Mouse (Mus musculus) stomach, embryonic 14.5 days (tissue): Measurements from ENCODE around the gene Slc1a2. TPM values are rescaled to one million over a fixed set of nuclear protein-coding genes. Genes with fewer than 3 reads are reported as not detected.
A peak's percentile ranks its signal among the peaks of the same experiment; 100 is the strongest.

Experiments used
- ATAC-seq: fragments of 200-750 bp; cut with Nextera tagmentation; 2 replicates; pipeline ENCODE4 v1.8.0; 2017; ENCODE audit warnings: low read depth, moderate TSS enrichment; ENCODE audit not compliant: insufficient number of reproducible peaks, insufficient read depth, low FRiP score
- H3K27ac ChIP-seq: fragments of 300-500 bp; sonication (generic); 2 replicates; pipeline ENCODE4 v1.5.1; 2014; ENCODE audit warnings: mild to moderate bottlenecking, low read length, moderate library complexity, mixed read lengths
- H3K27me3 ChIP-seq: fragments of 300-500 bp; sonication (generic); 2 replicates; pipeline ENCODE4 v1.6.1; 2014; ENCODE audit warnings: low read length, control low read depth, mixed read lengths; ENCODE audit not compliant: control insufficient read depth, insufficient read depth
- H3K36me3 ChIP-seq: fragments of 300-500 bp; sonication (generic); 2 replicates; pipeline ENCODE4 v1.6.1; 2014; ENCODE audit warnings: mild to moderate bottlenecking, control low read depth, low read length, moderate library complexity, mixed read lengths; ENCODE audit not compliant: control insufficient read depth, insufficient read depth
- H3K4me1 ChIP-seq: fragments of 300-500 bp; sonication (generic); 2 replicates; pipeline ENCODE4 v1.6.1; 2014; ENCODE audit warnings: low read length, control low read depth, mixed read lengths; ENCODE audit not compliant: control insufficient read depth, insufficient read depth
- H3K4me2 ChIP-seq: fragments of 300-500 bp; sonication (generic); replicated peaks from 2 replicates; pipeline ENCODE4 v1.6.1; 2014; ENCODE audit warnings: low read depth, low read length, control low read depth
- H3K4me3 ChIP-seq: fragments of 300-500 bp; sonication (generic); 2 replicates; pipeline ENCODE4 v1.5.1; 2014; ENCODE audit warnings: low read depth, low read length, control low read depth
- H3K9ac ChIP-seq: fragments of 300-500 bp; sonication (generic); replicated peaks from 2 replicates; pipeline ENCODE4 v1.6.1; 2014; ENCODE audit warnings: low read depth, mild to moderate bottlenecking, control low read depth, low read length, moderate library complexity, mixed read lengths
- H3K9me3 ChIP-seq: fragments of 300-500 bp; sonication (generic); 2 replicates; pipeline ENCODE4 v1.6.1; 2016; ENCODE audit warnings: low read depth, low read length, control low read depth; ENCODE audit not compliant: control insufficient read depth
- WGBS: fragments of 180-500 bp; shearing (Covaris S2); extraction: QIAGEN DNeasy Blood & Tissue Kit; methylation state at CpG from one replicate; pipeline ENCODE4 v1.1.7; 2014; 5-methylcytosine and 5-hydroxymethylcytosine counted together
- polyA plus RNA-seq: library from polyadenylated mRNA; unstranded; fragments of >200 nt; fragmentation: Nextera tagmentation; extraction: Ambion mirVana; gene quantifications from 2 replicates; pipeline ENCODE4 v1.2.1, GENCODE M21; 2014

The Slc1a2 gene
- polyA plus RNA-seq: 1.0 and 1.3 TPM in 2 replicates

- no peaks in the 10 kb centered on the region for H3K9me3 ChIP-seq
- H3K4me1 ChIP-seq: no peaks in the 10 kb centered on the region
- H3K27ac ChIP-seq: no peak within 1 kb of the TSS
- WGBS: under 1% methylated on average over 20 of the region's 20 CpGs
- H3K4me3 ChIP-seq: peak within 1 kb of the TSS; percentile 62
- H3K27me3 ChIP-seq: peaks cover 8% of the 10 kb centered on the region
- peak; percentile 60; the same call in 1 of the 2 replicates for ATAC-seq
- H3K4me2 ChIP-seq: peak within 1 kb of the TSS; percentile 99
- peak within 1 kb of the TSS; percentile 7 for H3K9ac ChIP-seq
- no peaks in the 10 kb centered on the region for H3K36me3 ChIP-seq
These were observed at the start of gene Slc1a2 for GRCm38 (mm10) chr2:102658163-102658660. Slc1a2 (plus strand) TSS chr2:102658659.

- Histone ChIP-seq H3K4me2 (no peak overlapping the region), H3K4me1 (no peaks in the 10 kb centered on the region), H3K36me3 (no peaks in the 10 kb centered on the region; the same call in 1 of the 2 replicates), H3K27me3 (no peaks in the 10 kb centered on the region), H3K27ac (no peak overlapping the region), H3K9me3 (no peaks in the 10 kb centered on the region), H3K4me3 (no peak overlapping the region), H3K9ac (no peak overlapping the region)
- WGBS: 94% methylated on average over 4 of the region's 4 CpGs
- no peak for ATAC-seq
These were observed 48.0 kb upstream of the Slc1a2 start for GRCm38 (mm10) chr2:102610485-102610884.

GRCm38 (mm10) chr2:102616637-102617036 lies 41.8 kb upstream of the Slc1a2 start:
- Histone ChIP-seq H3K4me1 (no peaks in the 10 kb centered on the region), H3K27me3 (no peaks in the 10 kb centered on the region), H3K4me2 (no peak overlapping the region), H3K9ac (no peak overlapping the region), H3K9me3 (no peaks in the 10 kb centered on the region), H3K4me3 (no peak overlapping the region), H3K27ac (no peak overlapping the region), H3K36me3 (no peaks in the 10 kb centered on the region)
- 77% methylated on average over 2 of the region's 2 CpGs for WGBS
- ATAC-seq: no peak

GRCm38 (mm10) chr2:102620744-102621429 lies 37.6 kb upstream of the Slc1a2 start:
- Histone ChIP-seq H3K9me3 (no peaks in the 10 kb centered on the region), H3K36me3 (no peaks in the 10 kb centered on the region), H3K9ac (no peak overlapping the region), H3K4me3 (no peak overlapping the region), H3K27me3 (no peaks in the 10 kb centered on the region), H3K4me2 (no peak overlapping the region), H3K27ac (no peak overlapping the region), H3K4me1 (no peaks in the 10 kb centered on the region)
- ATAC-seq: no peak
- 84% methylated on average over 12 of the region's 12 CpGs for WGBS

GRCm38 (mm10) chr2:102622176-102622575 lies 36.3 kb upstream of the Slc1a2 start:
- ATAC-seq: no peak
- H3K4me2 ChIP-seq: no peak overlapping the region

GRCm38 (mm10) chr2:102622943-102623342 lies 35.5 kb upstream of the Slc1a2 start:
- Histone ChIP-seq H3K36me3 (no peaks in the 10 kb centered on the region), H3K4me1 (no peaks in the 10 kb centered on the region), H3K4me3 (no peak overlapping the region), H3K9ac (no peak overlapping the region), H3K27me3 (no peaks in the 10 kb centered on the region), H3K9me3 (no peaks in the 10 kb centered on the region), H3K27ac (no peak overlapping the region), H3K4me2 (no peak overlapping the region)
- no peak for ATAC-seq

More at GRCm38 (mm10) chr2:102622176-102622575, 36.3 kb upstream of the Slc1a2 start:
- Histone ChIP-seq H3K4me1 (no peaks in the 10 kb centered on the region), H3K27me3 (no peaks in the 10 kb centered on the region), H3K9me3 (no peaks in the 10 kb centered on the region), H3K9ac (no peak overlapping the region), H3K36me3 (no peaks in the 10 kb centered on the region), H3K4me3 (no peak overlapping the region), H3K27ac (no peak overlapping the region)
- WGBS: 88% methylated on average over 5 of the region's 5 CpGs

- no peaks in the 10 kb centered on the region for H3K36me3 ChIP-seq
- H3K27ac ChIP-seq: no peak overlapping the region
- 100% methylated on average over 1 of the region's 1 CpGs for WGBS
- H3K4me1 ChIP-seq: no peaks in the 10 kb centered on the region
- H3K9ac ChIP-seq: no peak overlapping the region
- no peak overlapping the region for H3K4me2 ChIP-seq
- H3K27me3 ChIP-seq: no peaks in the 10 kb centered on the region
- no peaks in the 10 kb centered on the region for H3K9me3 ChIP-seq
- no peak overlapping the region for H3K4me3 ChIP-seq
- no peak for ATAC-seq
These were observed 33.9 kb upstream of the Slc1a2 start for GRCm38 (mm10) chr2:102624538-102624937.

- H3K9me3 ChIP-seq: no peaks in the 10 kb centered on the region
- no peaks in the 10 kb centered on the region for H3K4me1 ChIP-seq
- H3K4me3 ChIP-seq: no peak overlapping the region
- no peaks in the 10 kb centered on the region for H3K36me3 ChIP-seq
- no peak overlapping the region for H3K9ac ChIP-seq
- H3K27ac ChIP-seq: no peak overlapping the region
- no peak for ATAC-seq
- WGBS: 91% methylated on average over 4 of the region's 4 CpGs
- H3K4me2 ChIP-seq: no peak overlapping the region
- H3K27me3 ChIP-seq: no peaks in the 10 kb centered on the region
These were observed 26.1 kb upstream of the Slc1a2 start for GRCm38 (mm10) chr2:102632361-102632760.

GRCm38 (mm10) chr2:102634010-102634409 lies 24.4 kb upstream of the Slc1a2 start:
- Histone ChIP-seq H3K4me3 (no peak overlapping the region), H3K4me2 (no peak overlapping the region), H3K4me1 (no peaks in the 10 kb centered on the region), H3K36me3 (no peaks in the 10 kb centered on the region), H3K27me3 (no peaks in the 10 kb centered on the region), H3K9ac (no peak overlapping the region), H3K9me3 (no peaks in the 10 kb centered on the region), H3K27ac (no peak overlapping the region)
- 86% methylated on average over 1 of the region's 1 CpGs for WGBS
- no peak for ATAC-seq
